Mouse (Mus musculus) forelimb bud, embryonic 11.5 days (tissue): ENCODE data around the gene Klhl12.
"Not testable (repeated sequence)": the region's sequence is repeated elsewhere in the genome, so short reads cannot be mapped to it uniquely, and the experiment has no call there.

ENCODE experiments used
- DNase-seq: peaks from one replicate; pipeline ENCODE4 v3.0.0-alpha.2; 2012; ENCODE audit warnings: low read depth, low spot score

Klhl12 gene

DNA sequence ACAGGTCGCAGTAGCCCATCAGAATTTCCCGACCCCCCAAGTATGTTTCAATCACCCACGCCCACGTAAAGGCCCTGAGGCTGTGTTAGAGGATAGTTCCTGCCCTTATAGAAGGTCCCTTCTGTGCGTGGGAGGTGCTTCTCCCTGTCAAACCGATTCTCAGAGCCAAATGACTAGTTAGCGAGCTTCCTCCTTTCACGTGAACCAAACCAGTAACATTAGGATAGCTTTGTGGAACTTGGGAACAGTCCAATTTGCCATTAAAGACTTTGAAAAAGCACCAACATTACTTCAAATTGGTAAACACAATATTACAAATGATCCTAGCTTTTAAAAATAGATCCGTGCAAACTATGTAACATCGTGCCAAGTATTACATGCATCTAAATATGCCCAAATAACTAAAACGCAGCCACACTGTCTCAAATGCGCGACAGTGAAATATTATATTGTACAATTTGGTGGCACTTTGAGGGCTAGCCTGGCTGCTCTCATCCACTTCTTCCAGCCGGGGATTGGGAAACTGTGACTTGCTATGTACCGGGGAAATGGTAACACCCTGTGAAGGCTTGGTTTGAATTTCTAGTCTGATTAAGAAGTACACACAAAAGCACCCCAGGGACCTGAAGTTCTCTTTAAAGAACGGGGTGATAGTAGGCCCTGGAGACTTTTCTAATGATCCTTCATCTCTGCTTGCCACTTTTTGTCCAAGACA is 58.7 kb downstream of the Klhl12 start:
- no peak for DNase-seq

DNA sequence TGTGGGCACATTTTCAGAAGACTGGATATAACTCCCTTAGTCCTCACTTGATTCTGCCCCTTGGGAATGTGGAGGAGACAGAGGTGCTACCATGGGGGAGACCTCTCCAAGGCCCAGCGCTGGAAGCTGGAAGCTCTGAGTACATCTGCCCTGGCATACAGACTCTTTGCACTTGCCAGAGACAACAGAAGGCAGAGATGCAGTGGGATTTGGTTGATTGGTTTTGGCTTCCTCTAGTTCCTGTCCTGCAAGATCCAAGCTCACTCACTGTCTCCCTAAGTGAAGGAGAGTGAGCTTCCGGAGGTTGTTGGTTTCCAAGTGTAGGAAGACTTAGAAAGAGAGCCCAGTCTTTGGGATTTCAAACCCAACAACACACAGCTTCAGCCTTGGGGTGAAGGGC is 60.6 kb downstream of the Klhl12 start:
- no peak for DNase-seq

DNA sequence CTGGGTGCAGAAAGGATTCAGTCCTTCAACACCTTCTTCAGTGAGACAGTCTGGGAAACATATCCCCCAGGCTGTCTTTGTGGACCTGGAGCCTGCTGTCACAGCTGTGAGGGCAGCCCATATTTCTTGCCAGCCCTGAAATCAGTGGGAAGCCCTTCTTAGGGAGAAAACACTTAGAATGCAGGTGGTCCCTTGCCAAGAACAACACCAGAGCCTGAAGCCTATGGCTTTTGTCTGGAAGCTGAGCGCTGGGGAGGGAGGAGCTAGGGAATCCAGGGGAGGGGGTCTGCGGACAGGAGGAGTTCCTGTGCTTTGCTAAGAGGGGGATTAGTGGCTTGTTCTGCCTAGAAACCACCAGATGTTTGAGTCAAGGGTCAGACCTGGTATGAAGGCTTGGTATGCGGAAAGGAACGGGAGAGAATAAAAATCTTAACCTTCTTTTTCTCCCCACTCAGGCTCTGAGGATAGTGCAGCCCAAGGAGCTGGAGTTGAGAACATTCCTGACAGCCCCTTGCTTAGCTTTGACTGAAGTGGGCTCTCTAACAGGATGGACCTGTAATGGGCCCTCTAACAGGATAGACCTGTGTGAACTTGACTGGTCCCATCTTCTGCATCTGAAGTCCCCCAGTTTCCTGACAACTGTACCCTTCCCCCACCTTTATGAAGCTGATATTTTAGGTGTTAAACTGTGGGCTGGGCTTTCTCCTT is 61.3 kb downstream of the Klhl12 start:
- peak; percentile 72 for DNase-seq

DNA sequence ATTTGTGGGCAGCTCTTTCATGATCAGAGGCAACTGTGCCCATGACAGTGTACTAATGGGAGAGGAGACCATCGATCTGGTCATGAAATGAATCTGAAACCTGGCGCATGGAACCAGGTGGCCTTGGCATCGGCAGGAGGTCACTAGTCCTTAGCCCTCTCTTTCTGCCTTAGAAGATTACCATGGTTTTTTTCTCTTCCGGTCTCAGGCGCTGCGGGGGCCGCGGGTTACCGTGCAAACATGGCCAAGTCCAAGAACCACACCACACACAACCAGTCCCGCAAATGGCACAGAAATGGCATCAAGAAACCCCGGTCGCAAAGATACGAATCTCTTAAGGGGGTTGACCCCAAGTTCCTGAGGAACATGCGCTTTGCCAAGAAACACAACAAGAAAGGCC is 62.5 kb downstream of the Klhl12 start:
- DNase-seq: not testable (repeated sequence)

DNA sequence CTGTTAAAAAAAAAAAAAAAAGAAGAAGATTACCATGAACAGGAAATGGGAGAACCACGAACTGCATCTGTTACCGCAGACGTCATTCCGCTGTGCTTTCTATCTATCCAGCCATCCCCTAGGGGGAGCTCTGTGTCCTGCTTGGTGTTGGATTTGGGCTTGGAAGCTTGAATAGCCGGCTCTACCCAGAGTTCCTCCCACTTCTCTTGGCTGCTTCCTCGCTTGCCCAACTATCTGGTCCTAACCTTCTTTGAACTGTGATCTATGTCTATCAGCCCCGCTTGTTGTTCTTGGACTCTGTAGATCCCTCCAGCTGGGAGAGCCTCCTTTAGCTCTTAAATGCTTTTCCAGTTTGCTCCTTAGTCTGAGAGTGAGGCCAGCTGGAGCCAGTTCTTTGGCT is 63.3 kb downstream of the Klhl12 start:
- DNase-seq: peak; percentile 78

DNA sequence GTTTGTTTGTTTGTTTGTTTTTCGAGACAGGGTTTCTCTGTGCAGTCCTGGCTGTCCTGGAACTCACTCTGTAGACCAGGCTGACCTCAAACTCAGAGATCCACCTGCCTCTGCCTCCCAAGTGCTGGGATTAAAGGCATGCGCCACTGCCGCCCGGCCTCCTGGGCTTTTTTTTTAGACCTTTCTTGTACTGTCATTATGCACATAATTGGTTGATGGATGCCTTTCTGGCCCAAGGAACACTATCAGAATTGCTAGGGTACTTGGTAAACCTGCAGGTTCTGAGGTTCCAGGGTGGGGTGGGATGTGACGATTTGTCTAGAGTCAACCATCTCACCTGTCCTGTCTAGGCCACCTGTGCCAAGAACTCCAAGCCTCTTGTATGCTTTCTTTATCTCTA is 63.9 kb downstream of the Klhl12 start:
- DNase-seq: not testable (repeated sequence)

DNA sequence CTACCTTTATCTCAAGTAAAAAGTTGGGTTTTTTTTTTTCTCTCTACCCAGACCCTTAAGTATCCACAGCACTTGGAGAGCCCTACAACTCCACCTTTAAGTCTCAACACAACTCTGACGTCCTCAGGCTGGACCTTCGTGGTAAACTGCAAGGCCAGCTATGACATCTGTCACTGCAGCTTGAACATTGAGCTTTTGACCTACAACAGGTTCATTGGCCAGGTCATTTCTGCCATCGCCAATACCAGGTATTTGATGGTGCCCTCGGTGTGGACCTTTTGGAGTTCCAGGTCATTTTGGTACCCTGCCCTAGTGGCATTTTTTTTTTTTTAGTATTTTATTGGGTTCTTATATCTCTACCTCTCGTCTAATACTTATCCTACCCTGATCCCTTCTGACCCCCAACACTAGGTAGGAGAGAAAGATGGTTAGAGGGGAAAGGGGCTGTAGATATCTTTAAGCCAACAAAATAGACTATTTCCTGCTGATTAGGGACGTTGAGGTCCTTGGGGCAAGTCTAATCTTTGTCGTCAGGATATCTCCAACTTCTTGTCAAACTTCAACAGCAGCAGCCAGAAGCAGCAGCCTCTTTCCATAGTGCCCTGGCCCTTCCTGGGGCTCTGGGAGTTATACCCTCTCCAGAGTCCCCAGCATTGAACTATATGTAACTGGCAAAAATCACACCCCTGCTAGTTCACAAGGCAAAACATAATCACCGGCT is 64.8 kb downstream of the Klhl12 start:
- DNase-seq: no peak

DNA sequence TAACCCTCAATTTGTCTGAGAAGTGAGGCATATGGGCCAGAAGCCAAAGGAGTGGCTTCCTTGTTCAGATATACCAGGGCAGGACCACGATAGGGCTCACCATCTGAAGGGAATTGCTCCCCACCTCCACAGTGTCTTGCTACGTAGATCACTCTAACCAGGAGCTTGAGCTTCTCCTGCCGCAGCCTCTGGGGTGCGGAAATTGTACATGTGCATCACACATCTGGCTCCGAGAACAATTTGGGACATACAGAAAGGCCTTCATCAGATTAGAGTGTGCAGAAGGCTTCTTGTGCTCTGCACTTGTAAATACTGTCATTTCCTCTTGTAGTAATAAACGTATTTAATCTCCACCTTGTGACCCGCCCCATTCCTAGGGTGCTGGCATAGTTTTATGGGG is 65.8 kb downstream of the Klhl12 start:
- DNase-seq: no peak

DNA sequence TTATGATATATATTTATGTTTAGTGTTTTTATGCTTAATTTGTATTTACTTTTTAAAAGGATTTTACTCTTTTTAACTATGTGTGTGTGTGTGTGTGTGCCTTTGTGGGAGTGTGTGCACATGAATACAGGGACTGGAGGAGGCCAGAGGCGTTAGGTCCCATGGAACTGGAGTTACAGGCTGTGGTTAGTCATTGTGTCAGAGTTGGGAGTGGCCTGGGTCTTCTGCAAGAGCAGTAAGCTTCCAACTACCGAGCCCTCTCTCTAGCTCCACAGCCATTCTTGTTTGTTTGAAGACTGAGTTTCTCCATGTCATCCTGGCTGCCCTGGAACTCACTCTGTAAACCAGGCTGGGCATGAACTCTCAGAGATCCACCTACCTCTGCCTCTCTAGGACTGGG is 67.0 kb downstream of the Klhl12 start:
- DNase-seq: no peak

DNA sequence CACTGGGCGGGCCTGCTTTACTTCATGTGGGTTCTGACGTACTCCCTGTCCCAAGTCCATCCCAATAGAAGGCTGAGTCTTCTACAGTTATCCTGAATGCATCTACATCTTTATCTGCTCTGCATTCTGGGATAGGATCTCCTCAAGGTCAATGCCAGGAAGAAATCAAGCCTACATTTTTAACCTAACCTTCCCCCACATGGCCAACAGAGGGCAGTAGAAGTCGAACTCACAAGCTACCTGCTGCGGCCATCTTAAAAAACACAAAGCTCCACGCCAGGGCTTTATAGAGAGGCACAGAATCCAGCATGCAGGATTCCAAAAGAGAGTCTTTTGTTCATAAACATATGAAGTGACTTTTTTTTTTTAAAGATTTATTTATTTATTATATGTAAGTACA is 69.1 kb downstream of the Klhl12 start:
- DNase-seq: no peak

DNA sequence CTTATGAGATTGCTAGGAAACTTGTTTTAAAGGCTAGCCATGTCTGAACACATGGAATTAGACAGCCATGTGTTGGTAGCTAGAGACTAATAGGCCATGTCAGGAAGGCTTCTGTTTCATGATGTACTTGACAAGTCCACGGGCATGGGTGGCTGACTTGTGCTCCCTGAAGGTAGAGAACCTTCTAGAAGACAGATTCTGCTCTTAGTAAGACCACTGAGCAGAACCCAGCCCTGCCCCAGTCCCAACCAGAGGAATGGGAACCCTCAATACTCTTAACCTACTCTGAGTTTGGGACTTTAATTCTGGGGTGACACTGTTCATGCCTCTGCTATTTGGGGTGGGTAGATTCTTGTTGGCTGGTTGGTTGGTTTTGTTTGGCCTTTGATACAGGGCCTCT is 69.7 kb downstream of the Klhl12 start:
- no peak for DNase-seq

DNA sequence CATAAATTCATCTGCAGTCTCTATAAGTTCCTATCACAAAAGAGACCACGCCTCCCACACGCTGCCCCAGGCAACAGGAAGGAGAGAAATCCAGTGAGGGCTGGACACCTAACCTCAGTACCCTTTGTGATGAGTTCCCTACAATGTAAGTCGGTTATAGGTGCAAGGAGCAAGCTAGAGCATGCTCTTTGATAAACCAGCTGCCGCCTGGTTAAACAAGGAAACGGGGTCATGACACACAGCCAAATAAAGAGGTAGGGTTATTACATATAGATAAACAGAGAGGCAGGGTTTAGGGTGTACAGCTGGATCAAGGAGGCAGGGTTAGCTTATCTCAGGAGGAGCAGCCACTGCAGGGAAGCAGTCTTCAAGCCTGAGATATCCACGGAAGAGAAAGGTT is 71.4 kb downstream of the Klhl12 start:
- no peak for DNase-seq

DNA sequence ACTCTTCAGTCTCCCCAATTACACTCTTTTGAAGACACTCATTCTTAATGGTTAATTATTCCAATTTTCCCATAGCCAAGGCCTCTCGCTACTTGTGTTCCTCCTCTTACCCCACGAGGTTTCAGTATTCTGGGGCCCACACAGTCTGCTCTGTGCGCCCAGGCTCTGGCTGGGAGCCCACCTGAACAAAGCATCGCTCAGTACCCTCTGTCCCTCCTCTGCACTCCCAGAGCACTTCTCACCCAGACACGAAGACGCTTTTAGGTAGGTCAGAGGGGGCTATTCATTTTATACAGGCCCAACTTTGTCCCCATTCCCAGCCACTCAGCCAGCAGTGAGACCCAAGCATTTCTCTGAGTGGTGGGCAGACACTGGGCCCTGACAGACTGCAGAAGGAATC is 75.3 kb downstream of the Klhl12 start:
- DNase-seq: no peak

DNA sequence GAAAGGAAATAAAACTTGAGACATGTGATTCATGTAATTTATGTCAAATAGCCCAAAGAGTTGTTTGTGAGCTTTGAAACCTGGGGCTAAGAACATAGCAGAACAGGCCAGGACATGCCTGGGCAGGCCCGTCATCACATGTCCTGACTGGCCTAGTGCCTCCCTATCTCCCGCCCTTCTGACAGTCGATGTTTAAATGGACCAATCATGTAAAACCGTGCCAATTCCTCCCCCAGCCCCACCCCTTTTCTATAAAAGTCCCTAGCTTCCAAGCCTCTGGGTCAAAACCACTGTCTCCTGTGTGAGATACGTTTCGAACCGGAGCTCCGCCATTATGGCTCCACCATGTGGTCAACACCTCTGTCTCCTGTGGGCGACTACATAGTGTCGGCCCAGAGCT is 78.4 kb downstream of the Klhl12 start:
- not testable (repeated sequence) for DNase-seq

DNA sequence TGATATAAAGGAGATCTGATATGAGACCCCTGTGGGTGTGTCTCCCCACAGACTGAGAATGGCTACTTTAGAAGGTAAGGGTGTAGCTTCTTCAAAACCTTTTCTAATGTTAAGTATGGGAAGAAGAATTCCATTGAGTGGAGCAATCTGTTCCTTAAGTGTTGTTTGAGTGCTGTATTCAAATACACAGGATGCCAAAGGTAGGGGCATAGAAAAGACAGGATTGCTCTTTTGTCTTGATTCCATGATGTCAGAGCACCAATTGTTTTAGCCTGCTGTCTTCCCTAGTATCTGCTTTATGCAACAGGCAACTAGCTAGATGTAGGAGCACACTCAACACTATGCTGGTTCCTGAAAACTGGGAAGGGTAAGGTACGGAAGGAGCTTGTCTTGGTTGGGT is 79.7 kb downstream of the Klhl12 start:
- DNase-seq: no peak

DNA sequence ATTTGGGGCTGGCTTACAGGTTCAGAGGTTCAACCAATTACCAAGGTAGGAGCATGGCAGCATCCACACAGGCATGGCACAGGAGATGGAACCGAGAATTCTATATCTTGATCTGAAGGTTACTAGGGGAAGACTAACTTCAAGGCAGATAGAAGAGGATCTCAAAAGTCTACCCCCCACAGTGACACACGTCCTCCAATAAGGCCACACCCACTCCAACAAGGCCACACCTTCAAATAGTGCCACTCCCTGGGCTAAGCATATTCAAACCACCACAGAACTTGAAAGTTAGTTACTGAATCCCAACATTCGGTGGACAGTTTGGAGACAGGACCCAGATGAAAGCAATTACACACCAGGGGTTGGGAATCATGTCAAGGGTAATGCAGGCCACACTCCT is 80.2 kb downstream of the Klhl12 start:
- DNase-seq: no peak

DNA sequence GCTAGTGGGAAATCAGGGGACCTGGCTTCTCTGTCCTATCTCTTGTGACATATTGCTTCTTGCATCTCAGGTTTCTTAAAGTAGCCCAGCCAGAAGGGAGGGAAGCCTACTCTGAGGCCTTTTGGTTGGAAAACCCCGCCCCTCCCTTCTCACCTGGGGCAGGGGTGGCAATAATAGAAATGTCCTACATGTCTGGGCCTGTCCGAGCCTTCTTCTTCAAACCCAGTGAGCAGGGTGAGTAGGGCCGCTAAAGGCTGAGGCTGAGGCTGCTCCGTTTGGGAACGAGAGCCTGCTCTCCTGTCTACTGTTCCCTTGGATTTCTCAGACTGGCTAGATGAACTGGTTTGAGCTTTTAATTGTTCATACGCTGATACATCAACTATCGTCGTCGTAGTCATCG is 85.3 kb downstream of the Klhl12 start:
- no peak for DNase-seq
